Mouse (Mus musculus): ENCODE measurements around the gene Nemp1. TPM values are rescaled to one million over a fixed set of nuclear protein-coding genes. Genes with fewer than 3 reads are reported as not detected.

Gene Nemp1
- total and polyA plus RNA-seq, 2 experiments from 2014 or later = 4.5 to 16.0 TPM

DNA sequence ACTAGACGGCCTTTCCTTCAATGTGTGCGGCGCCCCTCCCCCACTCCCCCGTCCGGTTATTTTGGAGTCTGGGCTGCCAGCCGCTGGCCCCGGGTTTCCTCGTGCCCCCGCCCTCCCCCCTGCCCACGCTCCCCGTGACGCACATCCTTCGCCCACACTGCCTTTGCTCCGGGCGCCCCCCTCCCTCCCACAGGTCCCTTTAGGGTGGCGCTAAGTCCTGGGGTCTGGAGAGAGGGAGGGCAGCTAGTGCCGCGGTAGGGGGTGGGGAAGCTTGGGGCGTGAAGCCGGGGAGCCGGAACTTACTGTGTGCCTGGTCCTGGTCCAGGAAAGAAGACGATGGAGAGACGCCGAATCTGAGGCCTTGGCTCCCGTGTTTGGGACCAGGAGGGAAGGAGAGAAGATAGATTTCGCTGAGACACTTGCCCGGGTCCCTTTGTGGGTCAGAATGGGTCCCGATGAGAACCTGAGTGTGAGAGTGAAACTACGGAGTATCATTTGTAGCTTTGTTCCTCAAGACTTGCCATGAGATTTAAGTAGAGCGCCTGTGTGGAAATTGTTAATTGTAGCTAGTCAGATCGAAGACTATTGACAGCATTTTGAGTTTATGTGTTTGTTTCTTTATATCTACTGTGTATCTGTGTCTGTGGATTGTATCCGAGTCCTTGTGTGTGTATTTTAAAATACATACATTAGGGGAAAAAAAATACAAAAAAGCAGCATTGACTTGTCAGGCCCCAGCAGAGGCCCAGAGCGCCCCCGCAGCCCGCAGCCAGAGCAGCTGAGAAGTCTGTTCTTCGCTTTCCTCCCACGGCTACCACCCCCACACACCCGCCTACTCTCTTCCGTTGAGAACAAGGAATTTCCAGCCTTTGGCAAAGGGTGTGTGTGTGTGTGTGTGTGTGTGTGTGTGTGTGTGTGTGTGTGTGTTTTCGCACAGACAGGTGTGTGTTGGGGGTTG is 1.7 kb downstream of the Nemp1 start, which contains the start of gene Nab2:
Gene Nab2 (minus strand): TSS at position 476 of the 958 bp plus-strand sequence.
- no peaks in the 10 kb centered on the region for H3K27me3 ChIP-seq (ENCODE audit: control insufficient read depth, insufficient read depth, low read length)
- ATAC-seq (ENCODE audit: insufficient read depth, low read depth) (peak; percentile 61), DNase-seq (ENCODE audit: low spot score) (peak; percentile 87)
- TF ChIP-seq CTCF (IDR thresholded peaks at IDR 0.05; ENCODE audit: low read depth) = 0 out of 2 replicates have a peak, but pooled peaks have one; percentile 1
- no peak for TF ChIP-seq EP300 (IDR thresholded peaks at IDR 0.05; ENCODE audit: low read depth)
- peaks cover 32% of the 10 kb centered on the region for H3K4me1 ChIP-seq (ENCODE audit: control insufficient read depth, insufficient read depth)
- H3K9me3 ChIP-seq (replicated peaks; ENCODE audit: control insufficient read depth, low read length) = no peaks in the 10 kb centered on the region
- peak within 1 kb of the TSS; percentile 65 for H3K4me3 ChIP-seq (ENCODE audit: low read depth, low read length)
- peak within 1 kb of the TSS; percentile 96 for H3K27ac ChIP-seq (ENCODE audit: low read depth)
- 2% methylated on average over 37 of the region's 40 CpGs for WGBS
- peaks cover 16% of the 10 kb centered on the region for H3K36me3 ChIP-seq (replicated peaks; ENCODE audit: control insufficient read depth, insufficient read depth, low read length)
- H3K9ac ChIP-seq (replicated peaks; ENCODE audit: low read depth, low read length) = peak within 1 kb of the TSS; percentile 68
- peak within 1 kb of the TSS; percentile 71 for H3K4me2 ChIP-seq (ENCODE audit: low read depth, low read length)

- Histone ChIP-seq H3K36me3 (replicated peaks; ENCODE audit: control insufficient read depth, insufficient read depth, low read length) (peaks cover 8% of the 10 kb centered on the region), H3K27me3 (ENCODE audit: control insufficient read depth, insufficient read depth, low read length) (no peaks in the 10 kb centered on the region), H3K9me3 (replicated peaks; ENCODE audit: control insufficient read depth, low read length) (no peaks in the 10 kb centered on the region), H3K27ac (ENCODE audit: low read depth) (peak overlapping the region; percentile 96), H3K4me1 (ENCODE audit: control insufficient read depth, insufficient read depth) (peaks cover 27% of the 10 kb centered on the region), H3K4me3 (ENCODE audit: low read depth, low read length) (peak overlapping the region; percentile 65; the same call in 1 of the 2 replicates), H3K4me2 (ENCODE audit: low read depth, low read length) (peak overlapping the region; percentile 71), H3K9ac (replicated peaks; ENCODE audit: low read depth, low read length) (peak overlapping the region; percentile 46; the same call in 1 of the 2 replicates)
- TF ChIP-seq EP300 (IDR thresholded peaks at IDR 0.05; ENCODE audit: low read depth) (no peak), CTCF (IDR thresholded peaks at IDR 0.05; ENCODE audit: low read depth) (no peak)
- peak; percentile 53 for DNase-seq (ENCODE audit: low spot score)
- WGBS = 13% methylated on average over 7 of the region's 7 CpGs
- ATAC-seq (ENCODE audit: insufficient read depth, low read depth) = no peak
Observed at GRCm38 (mm10) chr10:127669170-127669569, 2.5 kb downstream of the Nemp1 start.

DNA sequence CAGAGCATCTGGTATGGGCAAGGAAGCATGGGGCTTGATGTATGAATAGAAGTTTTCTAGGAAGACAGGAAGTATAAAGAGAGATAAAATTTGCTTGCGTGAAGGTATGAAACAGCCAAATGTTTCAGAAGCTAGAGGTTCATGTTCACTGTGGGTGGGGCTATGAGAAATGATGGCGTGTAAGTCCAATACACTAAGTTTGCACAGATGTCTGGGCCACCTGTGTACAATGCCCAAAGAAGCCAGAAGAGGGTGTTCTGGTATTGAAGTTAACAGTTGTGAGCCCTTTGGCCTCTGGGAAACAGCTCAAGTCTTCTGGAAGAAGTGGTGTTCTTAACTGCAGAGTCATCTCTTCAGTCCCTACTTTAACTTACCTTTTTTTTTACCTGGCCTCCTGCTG is 3.5 kb downstream of the Nemp1 start:
- Histone ChIP-seq H3K36me3 (replicated peaks; ENCODE audit: control insufficient read depth, insufficient read depth, low read length) (no peaks in the 10 kb centered on the region), H3K4me2 (ENCODE audit: low read depth, low read length) (no peak overlapping the region), H3K27me3 (ENCODE audit: control insufficient read depth, insufficient read depth, low read length) (no peaks in the 10 kb centered on the region), H3K4me1 (ENCODE audit: control insufficient read depth, insufficient read depth) (peaks cover 18% of the 10 kb centered on the region), H3K9me3 (replicated peaks; ENCODE audit: control insufficient read depth, low read length) (no peaks in the 10 kb centered on the region), H3K9ac (replicated peaks; ENCODE audit: low read depth, low read length) (no peak overlapping the region), H3K27ac (ENCODE audit: low read depth) (no peak overlapping the region), H3K4me3 (ENCODE audit: low read depth, low read length) (no peak overlapping the region)
- TF ChIP-seq EP300 (IDR thresholded peaks at IDR 0.05; ENCODE audit: low read depth) (no peak), CTCF (IDR thresholded peaks at IDR 0.05; ENCODE audit: low read depth) (0 out of 2 replicates have a peak, but pooled peaks have one; percentile 5)
- 67% methylated on average over 2 of the region's 2 CpGs for WGBS
- ATAC-seq (ENCODE audit: insufficient read depth, low read depth) (no peak), DNase-seq (ENCODE audit: low spot score) (no peak)

DNA sequence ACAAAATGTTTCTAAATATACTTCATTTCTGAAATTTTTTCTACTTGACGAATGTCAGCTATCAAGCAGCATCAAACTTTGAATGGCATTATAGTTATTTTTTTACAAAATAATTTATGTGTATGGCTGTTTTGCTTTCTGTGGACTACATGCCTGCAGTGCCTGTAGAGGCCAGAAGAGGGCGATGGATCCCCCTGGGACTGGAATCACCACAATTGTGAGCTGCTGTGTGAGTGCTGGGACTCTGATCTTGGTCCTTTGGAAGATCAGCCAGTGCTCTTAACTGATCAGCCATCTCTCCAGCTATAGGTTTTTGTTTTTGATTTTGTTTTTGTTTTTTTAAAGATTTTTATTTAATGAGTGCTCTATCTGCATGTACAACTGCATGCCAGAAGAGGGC is 4.6 kb downstream of the Nemp1 start:
- ATAC-seq (ENCODE audit: insufficient read depth, low read depth) = no peak
- Histone ChIP-seq H3K27ac (ENCODE audit: low read depth) (no peak overlapping the region), H3K4me3 (ENCODE audit: low read depth, low read length) (no peak overlapping the region), H3K4me1 (ENCODE audit: control insufficient read depth, insufficient read depth) (peaks cover 12% of the 10 kb centered on the region), H3K36me3 (replicated peaks; ENCODE audit: control insufficient read depth, insufficient read depth, low read length) (no peaks in the 10 kb centered on the region), H3K9ac (replicated peaks; ENCODE audit: low read depth, low read length) (no peak overlapping the region), H3K27me3 (ENCODE audit: control insufficient read depth, insufficient read depth, low read length) (no peaks in the 10 kb centered on the region), H3K4me2 (ENCODE audit: low read depth, low read length) (no peak overlapping the region), H3K9me3 (replicated peaks; ENCODE audit: control insufficient read depth, low read length) (no peaks in the 10 kb centered on the region)
- TF ChIP-seq CTCF (IDR thresholded peaks at IDR 0.05; ENCODE audit: low read depth) (peak; percentile 46), EP300 (IDR thresholded peaks at IDR 0.05; ENCODE audit: low read depth) (no peak)
- 43% methylated on average over 2 of the region's 2 CpGs for WGBS
- no peak for DNase-seq (ENCODE audit: low spot score)

- Histone ChIP-seq H3K9me3 (replicated peaks; ENCODE audit: control insufficient read depth, low read length) (no peaks in the 10 kb centered on the region), H3K9ac (replicated peaks; ENCODE audit: low read depth, low read length) (no peak overlapping the region), H3K27me3 (ENCODE audit: control insufficient read depth, insufficient read depth, low read length) (no peaks in the 10 kb centered on the region), H3K4me3 (ENCODE audit: low read depth, low read length) (no peak overlapping the region), H3K27ac (ENCODE audit: low read depth) (no peak overlapping the region), H3K36me3 (replicated peaks; ENCODE audit: control insufficient read depth, insufficient read depth, low read length) (no peaks in the 10 kb centered on the region), H3K4me1 (ENCODE audit: control insufficient read depth, insufficient read depth) (peaks cover 15% of the 10 kb centered on the region), H3K4me2 (ENCODE audit: low read depth, low read length) (no peak overlapping the region)
- no peak for ATAC-seq (ENCODE audit: insufficient read depth, low read depth)
- TF ChIP-seq EP300 (IDR thresholded peaks at IDR 0.05; ENCODE audit: low read depth) (no peak), CTCF (IDR thresholded peaks at IDR 0.05; ENCODE audit: low read depth) (no peak)
- no peak for DNase-seq (ENCODE audit: low spot score)
- WGBS = 83% methylated on average over 6 of the region's 6 CpGs
Observed at GRCm38 (mm10) chr10:127674046-127674655, 7.5 kb downstream of the Nemp1 start.
